Mouse (Mus musculus) ES-Bruce4 (cell line): Measurements from ENCODE around the gene Farsa. TPM values are rescaled to one million over a fixed set of nuclear protein-coding genes. Genes with fewer than 3 reads are reported as not detected.
A peak's percentile ranks its signal among the peaks of the same experiment; 100 is the strongest.

ENCODE experiments used
- H3K27ac ChIP-seq: 2 replicates; pipeline ENCODE4 v1.5.1; 2012; ENCODE audit warnings: low read length, inconsistent platforms; ENCODE audit not compliant: insufficient read depth
- H3K27me3 ChIP-seq: 2 replicates; pipeline ENCODE4 v1.6.1; 2012; ENCODE audit warnings: mild to moderate bottlenecking, low read length, inconsistent platforms; ENCODE audit not compliant: control insufficient read depth, poor library complexity, insufficient read depth, severe bottlenecking
- H3K36me3 ChIP-seq: 2 replicates; pipeline ENCODE4 v1.6.1; 2012; ENCODE audit warnings: inconsistent platforms, mild to moderate bottlenecking, low read length, moderate library complexity; ENCODE audit not compliant: control insufficient read depth, poor library complexity, insufficient read depth, severe bottlenecking
- H3K4me1 ChIP-seq: one replicate; pipeline ENCODE4 v1.8.1; 2011; ENCODE audit warnings: low read length; ENCODE audit not compliant: control insufficient read depth, insufficient read depth
- H3K4me3 ChIP-seq: 2 replicates; pipeline ENCODE4 v1.5.1; 2011; ENCODE audit warnings: low read depth, mild to moderate bottlenecking, low read length
- H3K9ac ChIP-seq: 2 replicates; pipeline ENCODE4 v1.6.1; 2012; ENCODE audit warnings: low read depth, mild to moderate bottlenecking, inconsistent platforms; ENCODE audit not compliant: poor library complexity, severe bottlenecking
- H3K9me3 ChIP-seq: replicated peaks from 2 replicates; pipeline ENCODE4 v1.6.1; 2012; ENCODE audit warnings: mild to moderate bottlenecking, low read length, inconsistent platforms; ENCODE audit not compliant: control insufficient read depth, poor library complexity, insufficient read depth, severe bottlenecking
- CTCF ChIP-seq: IDR thresholded peaks from one replicate; pipeline ENCODE4 v1.8.1; 2011; ENCODE audit warnings: low read depth, low read length
- EP300 ChIP-seq: IDR thresholded peaks from 2 replicates; pipeline ENCODE4 v1.6.1; 2011; ENCODE audit warnings: low read depth, low read length; ENCODE audit not compliant: insufficient read depth
- POLR2A ChIP-seq: IDR thresholded peaks from one replicate; pipeline ENCODE4 v1.8.1; 2011; ENCODE audit warnings: low read length; ENCODE audit not compliant: insufficient read depth
- polyA plus RNA-seq: library from polyadenylated mRNA; stranded (reverse); fragments of >200 nt; gene quantifications from 2 replicates; pipeline ENCODE4 v1.2.4, GENCODE M21; 2011; ENCODE audit warnings: low read depth; ENCODE audit not compliant: missing spikeins, insufficient read depth, insufficient read length

The Farsa gene
- polyA plus RNA-seq, 1 experiment, result 50.8 TPM

GRCm38 (mm10) chr8:84856434-84856833, 355 bp upstream of the Farsa start:
- TF ChIP-seq EP300, result no peak
- no peak for TF ChIP-seq POLR2A
- TF ChIP-seq CTCF, result no peak
- Histone ChIP-seq H3K27me3 (no peaks in the 10 kb centered on the region), H3K27ac (no peak overlapping the region), H3K4me1 (peaks cover 3% of the 10 kb centered on the region), H3K9me3 (no peaks in the 10 kb centered on the region), H3K4me3 (no peak overlapping the region), H3K9ac (no peak overlapping the region), H3K36me3 (peaks cover 19% of the 10 kb centered on the region)

GRCm38 (mm10) chr8:84871376-84872308, 14.9 kb downstream of the Farsa start, which contains the start of gene Syce2:
Gene Syce2, plus strand, starts transcription at chr8:84872111.
- H3K27me3 ChIP-seq, result no peaks in the 10 kb centered on the region
- no peaks in the 10 kb centered on the region for H3K9me3 ChIP-seq
- H3K27ac ChIP-seq, result 0 out of 2 replicates have a peak within 1 kb of the TSS, but pooled peaks have one; percentile 2
- peaks cover 34% of the 10 kb centered on the region for H3K36me3 ChIP-seq
- H3K9ac ChIP-seq, result peak within 1 kb of the TSS; percentile 73
- TF ChIP-seq CTCF, result no peak
- TF ChIP-seq EP300, result no peak
- no peak for TF ChIP-seq POLR2A
- peaks cover 3% of the 10 kb centered on the region for H3K4me1 ChIP-seq
- peak within 1 kb of the TSS; percentile 68 for H3K4me3 ChIP-seq

- peak overlapping the region; percentile 68 for H3K4me3 ChIP-seq
- no peaks in the 10 kb centered on the region for H3K27me3 ChIP-seq
- peaks cover 37% of the 10 kb centered on the region for H3K36me3 ChIP-seq
- H3K9me3 ChIP-seq, result no peaks in the 10 kb centered on the region
- H3K4me1 ChIP-seq, result peaks cover 3% of the 10 kb centered on the region
- TF ChIP-seq POLR2A (no peak), CTCF (no peak)
- no peak overlapping the region for H3K27ac ChIP-seq
- peak overlapping the region; percentile 73 for H3K9ac ChIP-seq
Observed at GRCm38 (mm10) chr8:84872309-84872965, 15.6 kb downstream of the Farsa start.

- no peaks in the 10 kb centered on the region for H3K9me3 ChIP-seq
- H3K4me3 ChIP-seq, result peak overlapping the region; percentile 68
- H3K27me3 ChIP-seq, result no peaks in the 10 kb centered on the region
- TF ChIP-seq EP300 (no peak), POLR2A (no peak), CTCF (no peak)
- H3K4me1 ChIP-seq, result peaks cover 3% of the 10 kb centered on the region
- no peak overlapping the region for H3K27ac ChIP-seq
- peaks cover 37% of the 10 kb centered on the region for H3K36me3 ChIP-seq
- H3K9ac ChIP-seq, result peak overlapping the region; percentile 73
Observed at GRCm38 (mm10) chr8:84873016-84873415, 16.2 kb downstream of the Farsa start.

- H3K4me1 ChIP-seq, result peaks cover 3% of the 10 kb centered on the region
- H3K4me3 ChIP-seq, result no peak overlapping the region
- no peaks in the 10 kb centered on the region for H3K27me3 ChIP-seq
- H3K9ac ChIP-seq, result no peak overlapping the region
- no peak overlapping the region for H3K27ac ChIP-seq
- no peak for TF ChIP-seq EP300
- no peak for TF ChIP-seq POLR2A
- no peak for TF ChIP-seq CTCF
- no peaks in the 10 kb centered on the region for H3K9me3 ChIP-seq
- H3K36me3 ChIP-seq, result peaks cover 27% of the 10 kb centered on the region
Observed at GRCm38 (mm10) chr8:84874339-84874738, 17.6 kb downstream of the Farsa start.
